Mouse (Mus musculus) small intestine, adult 2 months (tissue): ENCODE results near the gene Ptges3l.

ENCODE experiments used
- CTCF ChIP-seq: fragments of 200-500 bp; IDR thresholded peaks from 2 replicates; pipeline ENCODE4 v1.5.1; 2012; ENCODE audit warnings: low read depth, mild to moderate bottlenecking, control low read depth, inconsistent platforms, low read length, moderate library complexity, mixed read lengths; ENCODE audit not compliant: insufficient replicate concordance, insufficient read length; ENCODE audit errors: extremely low read depth
- POLR2A ChIP-seq: fragments of 200-500 bp; IDR thresholded peaks from 2 replicates; pipeline ENCODE4 v1.6.1; 2012; ENCODE audit warnings: low read depth, mild to moderate bottlenecking, control low read depth, inconsistent platforms, low read length, moderate library complexity

- no peak for TF ChIP-seq POLR2A
- no peak for TF ChIP-seq CTCF
Measured at GRCm38 (mm10) chr11:101420148-101420547, 5.0 kb downstream of the Ptges3l start.
